Mouse (Mus musculus): Measurements from ENCODE around the gene Rab11fip4. TPM values are rescaled to one million over a fixed set of nuclear protein-coding genes. Genes with fewer than 3 reads are reported as not detected.

Rab11fip4 gene
- total and polyA plus RNA-seq, 3 experiments: 0.05 TPM; not detected in 2

- peak; percentile 29 for DNase-seq (ENCODE audit: low spot score)
- peaks cover 15% of the 10 kb centered on the region for H3K27me3 ChIP-seq (ENCODE audit: insufficient read depth, low read length)
- TF ChIP-seq POLR2AphosphoS5 (IDR thresholded peaks at IDR 0.05; ENCODE audit: insufficient replicate concordance, low read depth, low read length) (no peak), GATA2 (IDR thresholded peaks at IDR 0.05; ENCODE audit: borderline replicate concordance, low read depth, low read length) (no peak), GATA1 (IDR thresholded peaks at IDR 0.05; ENCODE audit: borderline replicate concordance, low read length) (no peak), TAL1 (conservative IDR thresholded peaks at IDR 0.05; ENCODE audit: low read depth, low read length) (no peak), CTCF (IDR thresholded peaks at IDR 0.05; ENCODE audit: low read depth, low read length) (no peak)
- H3K4me1 ChIP-seq (ENCODE audit: insufficient read depth, low read depth, low read length): peaks cover 13% of the 10 kb centered on the region
- H3K9me3 ChIP-seq (replicated peaks): no peaks in the 10 kb centered on the region
- ATAC-seq (ENCODE audit: extremely low read depth, insufficient number of reproducible peaks, low FRiP score, poor library complexity, severe bottlenecking): peak; percentile 95
- H3K36me3 ChIP-seq (replicated peaks): peaks cover 9% of the 10 kb centered on the region
- H3K4me3 ChIP-seq (ENCODE audit: low read depth, low read length): peak overlapping the region; percentile 63
These were observed 32.0 kb downstream of the Rab11fip4 start for GRCm38 (mm10) chr11:79623029-79623428.

GRCm38 (mm10) chr11:79624801-79625302 lies 33.8 kb downstream of the Rab11fip4 start:
- ATAC-seq (ENCODE audit: extremely low read depth, insufficient number of reproducible peaks, low FRiP score, poor library complexity, severe bottlenecking): no peak
- no peaks in the 10 kb centered on the region for H3K9me3 ChIP-seq (replicated peaks)
- H3K4me1 ChIP-seq (ENCODE audit: insufficient read depth, low read depth, low read length): peaks cover 13% of the 10 kb centered on the region
- no peak overlapping the region for H3K4me3 ChIP-seq (ENCODE audit: low read depth, low read length)
- peak; percentile 67 for DNase-seq (ENCODE audit: low spot score)
- peak; percentile 50 for TF ChIP-seq CTCF (IDR thresholded peaks at IDR 0.05; ENCODE audit: low read depth, low read length)
- no peak for TF ChIP-seq POLR2AphosphoS5 (IDR thresholded peaks at IDR 0.05; ENCODE audit: insufficient replicate concordance, low read depth, low read length)
- no peak for TF ChIP-seq TAL1 (conservative IDR thresholded peaks at IDR 0.05; ENCODE audit: low read depth, low read length)
- TF ChIP-seq GATA2 (IDR thresholded peaks at IDR 0.05; ENCODE audit: borderline replicate concordance, low read depth, low read length): no peak
- H3K27me3 ChIP-seq (ENCODE audit: insufficient read depth, low read length): peaks cover 12% of the 10 kb centered on the region
- peaks cover 9% of the 10 kb centered on the region for H3K36me3 ChIP-seq (replicated peaks)

GRCm38 (mm10) chr11:79628716-79629115 lies 37.7 kb downstream of the Rab11fip4 start:
- H3K36me3 ChIP-seq (replicated peaks): no peaks in the 10 kb centered on the region
- DNase-seq (ENCODE audit: low spot score) (no peak), ATAC-seq (ENCODE audit: extremely low read depth, insufficient number of reproducible peaks, low FRiP score, poor library complexity, severe bottlenecking) (no peak)
- TF ChIP-seq CTCF (IDR thresholded peaks at IDR 0.05; ENCODE audit: low read depth, low read length) (no peak), GATA2 (IDR thresholded peaks at IDR 0.05; ENCODE audit: borderline replicate concordance, low read depth, low read length) (no peak), GATA1 (IDR thresholded peaks at IDR 0.05; ENCODE audit: borderline replicate concordance, low read length) (no peak), TAL1 (conservative IDR thresholded peaks at IDR 0.05; ENCODE audit: low read depth, low read length) (no peak), POLR2AphosphoS5 (IDR thresholded peaks at IDR 0.05; ENCODE audit: insufficient replicate concordance, low read depth, low read length) (no peak)
- H3K27me3 ChIP-seq (ENCODE audit: insufficient read depth, low read length): peaks cover 20% of the 10 kb centered on the region
- no peak overlapping the region for H3K4me3 ChIP-seq (ENCODE audit: low read depth, low read length)
- no peaks in the 10 kb centered on the region for H3K9me3 ChIP-seq (replicated peaks)
- H3K4me1 ChIP-seq (ENCODE audit: insufficient read depth, low read depth, low read length): peaks cover 5% of the 10 kb centered on the region

GRCm38 (mm10) chr11:79629752-79630374 lies 38.9 kb downstream of the Rab11fip4 start:
- peaks cover 2% of the 10 kb centered on the region; the same call in 1 of the 2 replicates for H3K4me1 ChIP-seq (ENCODE audit: insufficient read depth, low read depth, low read length)
- TF ChIP-seq GATA1 (IDR thresholded peaks at IDR 0.05; ENCODE audit: borderline replicate concordance, low read length) (no peak), GATA2 (IDR thresholded peaks at IDR 0.05; ENCODE audit: borderline replicate concordance, low read depth, low read length) (no peak), CTCF (IDR thresholded peaks at IDR 0.05; ENCODE audit: low read depth, low read length) (no peak), POLR2AphosphoS5 (IDR thresholded peaks at IDR 0.05; ENCODE audit: insufficient replicate concordance, low read depth, low read length) (no peak)
- no peak overlapping the region for H3K4me3 ChIP-seq (ENCODE audit: low read depth, low read length)
- DNase-seq (ENCODE audit: low spot score) (no peak), ATAC-seq (ENCODE audit: extremely low read depth, insufficient number of reproducible peaks, low FRiP score, poor library complexity, severe bottlenecking) (no peak)
- H3K36me3 ChIP-seq (replicated peaks): no peaks in the 10 kb centered on the region
- H3K9me3 ChIP-seq (replicated peaks): no peaks in the 10 kb centered on the region
- H3K27me3 ChIP-seq (ENCODE audit: insufficient read depth, low read length): peaks cover 24% of the 10 kb centered on the region

- H3K36me3 ChIP-seq (replicated peaks): no peaks in the 10 kb centered on the region
- peaks cover 2% of the 10 kb centered on the region; the same call in 1 of the 2 replicates for H3K4me1 ChIP-seq (ENCODE audit: insufficient read depth, low read depth, low read length)
- no peaks in the 10 kb centered on the region for H3K9me3 ChIP-seq (replicated peaks)
- DNase-seq (ENCODE audit: low spot score): no peak
- no peak for ATAC-seq (ENCODE audit: extremely low read depth, insufficient number of reproducible peaks, low FRiP score, poor library complexity, severe bottlenecking)
- peaks cover 26% of the 10 kb centered on the region for H3K27me3 ChIP-seq (ENCODE audit: insufficient read depth, low read length)
- H3K4me3 ChIP-seq (ENCODE audit: low read depth, low read length): no peak overlapping the region
- TF ChIP-seq GATA2 (IDR thresholded peaks at IDR 0.05; ENCODE audit: borderline replicate concordance, low read depth, low read length) (no peak), GATA1 (IDR thresholded peaks at IDR 0.05; ENCODE audit: borderline replicate concordance, low read length) (no peak), TAL1 (conservative IDR thresholded peaks at IDR 0.05; ENCODE audit: low read depth, low read length) (no peak), CTCF (IDR thresholded peaks at IDR 0.05; ENCODE audit: low read depth, low read length) (no peak), POLR2AphosphoS5 (IDR thresholded peaks at IDR 0.05; ENCODE audit: insufficient replicate concordance, low read depth, low read length) (no peak)
These were observed 39.5 kb downstream of the Rab11fip4 start for GRCm38 (mm10) chr11:79630521-79630920.

- H3K36me3 ChIP-seq (replicated peaks): no peaks in the 10 kb centered on the region
- peaks cover 30% of the 10 kb centered on the region for H3K27me3 ChIP-seq (ENCODE audit: insufficient read depth, low read length)
- TF ChIP-seq GATA2 (IDR thresholded peaks at IDR 0.05; ENCODE audit: borderline replicate concordance, low read depth, low read length): no peak
- no peak for TF ChIP-seq TAL1 (conservative IDR thresholded peaks at IDR 0.05; ENCODE audit: low read depth, low read length)
- no peak for TF ChIP-seq GATA1 (IDR thresholded peaks at IDR 0.05; ENCODE audit: borderline replicate concordance, low read length)
- TF ChIP-seq CTCF (IDR thresholded peaks at IDR 0.05; ENCODE audit: low read depth, low read length): no peak
- TF ChIP-seq POLR2AphosphoS5 (IDR thresholded peaks at IDR 0.05; ENCODE audit: insufficient replicate concordance, low read depth, low read length): no peak
- DNase-seq (ENCODE audit: low spot score) (no peak), ATAC-seq (ENCODE audit: extremely low read depth, insufficient number of reproducible peaks, low FRiP score, poor library complexity, severe bottlenecking) (no peak)
- no peak overlapping the region for H3K4me3 ChIP-seq (ENCODE audit: low read depth, low read length)
- H3K9me3 ChIP-seq (replicated peaks): no peaks in the 10 kb centered on the region
- H3K4me1 ChIP-seq (ENCODE audit: insufficient read depth, low read depth, low read length): peaks cover 2% of the 10 kb centered on the region; the same call in 1 of the 2 replicates
These were observed 42.4 kb downstream of the Rab11fip4 start for GRCm38 (mm10) chr11:79633366-79633765.
